Mouse (Mus musculus) ES-E14 (cell line): Measurements from ENCODE around the gene Rad51b.

ENCODE experiments used
- ZC3H11A ChIP-seq: IDR thresholded peaks from 2 replicates; pipeline ENCODE4 v1.6.1; 2012; ENCODE audit warnings: low read depth, mild to moderate bottlenecking, inconsistent platforms, low read length, borderline replicate concordance
- ZNF384 ChIP-seq: IDR thresholded peaks from 2 replicates; pipeline ENCODE4 v1.6.1; 2012; ENCODE audit warnings: low read depth, low read length, inconsistent platforms

DNA sequence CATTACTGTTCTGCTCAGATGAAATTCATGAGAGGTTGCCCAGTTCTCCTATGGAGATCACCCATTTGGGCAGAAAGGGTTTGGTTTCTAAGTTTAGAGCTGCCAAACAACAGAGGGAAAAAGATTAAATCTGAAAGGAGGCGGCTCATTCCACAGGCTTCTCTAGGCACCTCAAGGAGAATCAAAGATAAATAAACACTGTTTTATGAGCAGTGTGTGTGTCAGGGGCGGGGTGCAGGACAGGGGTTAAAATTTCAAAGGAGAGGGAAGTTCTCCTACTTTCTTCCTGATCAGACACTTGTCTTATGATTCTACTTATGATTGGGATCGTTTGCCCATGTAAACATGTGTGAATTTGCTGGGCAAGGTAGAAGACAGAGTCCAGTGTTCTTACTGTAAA, 166.3 kb downstream of the Rad51b start:
- no peak for TF ChIP-seq ZC3H11A
- TF ChIP-seq ZNF384: no peak
